Mouse (Mus musculus): ENCODE measurements around the gene Sbk1. TPM values are rescaled to one million over a fixed set of nuclear protein-coding genes. Genes with fewer than 3 reads are reported as not detected.

Gene Sbk1
- total RNA-seq, 4 experiments from 2014 or later = 56.4 to 75.1 (median 65.6) TPM

GRCm38 (mm10) chr7:126335556-126335955, 63.1 kb downstream of the Sbk1 start:
- DNase-seq (ENCODE audit: low spot score in 2 of 2) = no peak

GRCm38 (mm10) chr7:126338906-126339305, 66.5 kb downstream of the Sbk1 start:
- DNase-seq (ENCODE audit: low spot score in 2 of 2) = no peak

- DNase-seq (ENCODE audit: low spot score in 2 of 2) = no peak
Measured at GRCm38 (mm10) chr7:126339521-126339971, 67.1 kb downstream of the Sbk1 start.

GRCm38 (mm10) chr7:126340206-126340618, 67.8 kb downstream of the Sbk1 start:
- no peak for DNase-seq (ENCODE audit: low spot score in 2 of 2)

- DNase-seq (ENCODE audit: low spot score in 2 of 2) = no peak
Measured at GRCm38 (mm10) chr7:126340896-126341295, 68.5 kb downstream of the Sbk1 start.

Other genes starting within 250 kb of the Sbk1 start
- gene Gsg1l, start 190.2 kb upstream of the Sbk1 start, total RNA-seq (2022) = 10 to 100 TPM; 18.4 to 28.8 (median 21.1) TPM
- 10 to 100 TPM; 89.1 to 99.7 (median 96.2) TPM for gene Xpo6, start 72.1 kb upstream of the Sbk1 start, total RNA-seq (2022)
- gene Lat, start 97.0 kb downstream of the Sbk1 start, total RNA-seq (2022) = 1 to 10 TPM in 3 of 4 experiments, under 1 TPM in 1; 0.98 to 2.5 (median 1.7) TPM
- 100 to 1,000 TPM in 1 of 4 experiments, 10 to 100 TPM in 3; 84.2 to 104 (median 93.7) TPM for gene Spns1, start 104.8 kb downstream of the Sbk1 start, total RNA-seq (2022)
- 1 to 10 TPM; 5.2 to 8.0 (median 6.2) TPM for gene Nfatc2ip, start 124.1 kb downstream of the Sbk1 start, total RNA-seq (2022)
- gene Cd19, start 142.3 kb downstream of the Sbk1 start, total RNA-seq (2022) = not detected
- 10 to 100 TPM; 15.6 to 22.1 (median 17.1) TPM for gene Rabep2, start 156.1 kb downstream of the Sbk1 start, total RNA-seq (2022)
- gene Atp2a1, start 190.5 kb downstream of the Sbk1 start, total RNA-seq (2022) = 1 to 10 TPM in 3 of 4 experiments, under 1 TPM in 1; 0.99 to 5.6 (median 1.2) TPM
- 10 to 100 TPM; 66.0 to 70.3 (median 67.3) TPM for gene Sh2b1, start 202.8 kb downstream of the Sbk1 start, total RNA-seq (2022)
- gene Tufm, start 214.7 kb downstream of the Sbk1 start, total RNA-seq (2022) = 10 to 100 TPM; 68.9 to 84.1 (median 80.1) TPM
- 100 to 1,000 TPM; 113 to 133 (median 125) TPM for gene Atxn2l, start 230.8 kb downstream of the Sbk1 start, total RNA-seq (2022)